Mouse (Mus musculus): ENCODE data around the gene AV320801.
"Not testable (repeated sequence)": the region's sequence is repeated elsewhere in the genome, so short reads cannot be mapped to it uniquely, and the experiment has no call there.

Gene AV320801

GRCm38 (mm10) chrX:135494288-135494687 is at the start of gene AV320801:
Gene AV320801, plus strand, starts transcription at chrX:135494588.
- DNase-seq, result not testable (repeated sequence)

GRCm38 (mm10) chrX:135464160-135464559 is 30.2 kb upstream of the AV320801 start:
- DNase-seq, result not testable (repeated sequence)

- not testable (repeated sequence) for DNase-seq
These were observed 12.5 kb upstream of the AV320801 start for GRCm38 (mm10) chrX:135481902-135482301.

GRCm38 (mm10) chrX:135483183-135483582 is 11.2 kb upstream of the AV320801 start:
- not testable (repeated sequence) for DNase-seq
